Mouse (Mus musculus): ENCODE data around the gene Smdt1. TPM values are rescaled to one million over a fixed set of nuclear protein-coding genes. Genes with fewer than 3 reads are reported as not detected.

Smdt1 gene
- polyA plus RNA-seq, 1 experiment = 481 TPM

- Histone ChIP-seq H3K4me3 (ENCODE audit: insufficient read depth, poor library complexity, severe bottlenecking) (no peak overlapping the region), H3K27me3 (ENCODE audit: control insufficient read depth, insufficient read depth, insufficient read length) (no peaks in the 10 kb centered on the region), H3K36me3 (ENCODE audit: control insufficient read depth, insufficient read depth) (peaks cover 40% of the 10 kb centered on the region), H3K79me3 (ENCODE audit: low read depth) (peaks cover 29% of the 10 kb centered on the region), H3K79me2 (ENCODE audit: control insufficient read depth, insufficient read depth) (peaks cover 54% of the 10 kb centered on the region), H3ac (ENCODE audit: control insufficient read depth, insufficient read length, low read depth) (no peak overlapping the region)
- TF ChIP-seq CTCF (IDR thresholded peaks at IDR 0.05; ENCODE audit: control insufficient read depth, insufficient read depth, insufficient read length) (no peak), MYOD1 (IDR thresholded peaks at IDR 0.05; ENCODE audit: control insufficient read depth, insufficient read length, low read depth) (no peak), MYOG (IDR thresholded peaks at IDR 0.05; ENCODE audit: control insufficient read depth, extremely low read depth, insufficient read length) (no peak), USF1 (IDR thresholded peaks at IDR 0.05; ENCODE audit: low read depth) (no peak), CEBPB (IDR thresholded peaks at IDR 0.05; ENCODE audit: low read depth) (no peak), FOSL1 (IDR thresholded peaks at IDR 0.05; ENCODE audit: insufficient read depth, low read length, poor library complexity, severe bottlenecking) (no peak), MAX (IDR thresholded peaks at IDR 0.05) (no peak)
Observed at GRCm38 (mm10) chr15:82347852-82348251, 9.1 kb downstream of the Smdt1 start.

- TF ChIP-seq CTCF (IDR thresholded peaks at IDR 0.05; ENCODE audit: control insufficient read depth, insufficient read depth, insufficient read length) (no peak), MYOD1 (IDR thresholded peaks at IDR 0.05; ENCODE audit: control insufficient read depth, insufficient read length, low read depth) (no peak), MYOG (IDR thresholded peaks at IDR 0.05; ENCODE audit: control insufficient read depth, extremely low read depth, insufficient read length) (no peak), FOSL1 (IDR thresholded peaks at IDR 0.05; ENCODE audit: insufficient read depth, low read length, poor library complexity, severe bottlenecking) (no peak), MAX (IDR thresholded peaks at IDR 0.05) (no peak), CEBPB (IDR thresholded peaks at IDR 0.05; ENCODE audit: low read depth) (no peak), USF1 (IDR thresholded peaks at IDR 0.05; ENCODE audit: low read depth) (no peak)
- Histone ChIP-seq H3ac (ENCODE audit: control insufficient read depth, insufficient read length, low read depth) (no peak overlapping the region), H3K79me2 (ENCODE audit: control insufficient read depth, insufficient read depth) (peaks cover 60% of the 10 kb centered on the region), H3K27me3 (ENCODE audit: control insufficient read depth, insufficient read depth, insufficient read length) (no peaks in the 10 kb centered on the region), H3K36me3 (ENCODE audit: control insufficient read depth, insufficient read depth) (peaks cover 40% of the 10 kb centered on the region), H3K79me3 (ENCODE audit: low read depth) (peaks cover 35% of the 10 kb centered on the region), H3K4me3 (ENCODE audit: insufficient read depth, poor library complexity, severe bottlenecking) (no peak overlapping the region)
Observed at GRCm38 (mm10) chr15:82348258-82348998, 9.7 kb downstream of the Smdt1 start.

- peaks cover 65% of the 10 kb centered on the region for H3K79me2 ChIP-seq (ENCODE audit: control insufficient read depth, insufficient read depth)
- TF ChIP-seq CTCF (IDR thresholded peaks at IDR 0.05; ENCODE audit: control insufficient read depth, insufficient read depth, insufficient read length) = no peak
- H3K4me3 ChIP-seq (ENCODE audit: insufficient read depth, poor library complexity, severe bottlenecking) = no peak overlapping the region
- no peaks in the 10 kb centered on the region for H3K27me3 ChIP-seq (ENCODE audit: control insufficient read depth, insufficient read depth, insufficient read length)
- peaks cover 40% of the 10 kb centered on the region for H3K36me3 ChIP-seq (ENCODE audit: control insufficient read depth, insufficient read depth)
- H3ac ChIP-seq (ENCODE audit: control insufficient read depth, insufficient read length, low read depth) = no peak overlapping the region
- peaks cover 38% of the 10 kb centered on the region for H3K79me3 ChIP-seq (ENCODE audit: low read depth)
Observed at GRCm38 (mm10) chr15:82348999-82349341, 10.2 kb downstream of the Smdt1 start.

- peaks cover 38% of the 10 kb centered on the region for H3K79me3 ChIP-seq (ENCODE audit: low read depth)
- H3ac ChIP-seq (ENCODE audit: control insufficient read depth, insufficient read length, low read depth) = no peak overlapping the region
- no peaks in the 10 kb centered on the region for H3K27me3 ChIP-seq (ENCODE audit: control insufficient read depth, insufficient read depth, insufficient read length)
- no peak overlapping the region for H3K4me3 ChIP-seq (ENCODE audit: insufficient read depth, poor library complexity, severe bottlenecking)
- H3K79me2 ChIP-seq (ENCODE audit: control insufficient read depth, insufficient read depth) = peaks cover 67% of the 10 kb centered on the region
- no peak for TF ChIP-seq USF1 (IDR thresholded peaks at IDR 0.05; ENCODE audit: low read depth)
- TF ChIP-seq FOSL1 (IDR thresholded peaks at IDR 0.05; ENCODE audit: insufficient read depth, low read length, poor library complexity, severe bottlenecking) = no peak
- no peak for TF ChIP-seq MAX (IDR thresholded peaks at IDR 0.05)
- no peak for TF ChIP-seq CEBPB (IDR thresholded peaks at IDR 0.05; ENCODE audit: low read depth)
- no peak for TF ChIP-seq MYOG (IDR thresholded peaks at IDR 0.05; ENCODE audit: control insufficient read depth, extremely low read depth, insufficient read length)
- TF ChIP-seq CTCF (IDR thresholded peaks at IDR 0.05; ENCODE audit: control insufficient read depth, insufficient read depth, insufficient read length) = no peak
- TF ChIP-seq MYOD1 (IDR thresholded peaks at IDR 0.05; ENCODE audit: control insufficient read depth, insufficient read length, low read depth) = no peak
- peaks cover 40% of the 10 kb centered on the region for H3K36me3 ChIP-seq (ENCODE audit: control insufficient read depth, insufficient read depth)
Observed at GRCm38 (mm10) chr15:82350349-82350748, 11.6 kb downstream of the Smdt1 start.

GRCm38 (mm10) chr15:82351480-82351879, 12.7 kb downstream of the Smdt1 start:
- no peak overlapping the region for H3K4me3 ChIP-seq (ENCODE audit: insufficient read depth, poor library complexity, severe bottlenecking)
- H3K79me3 ChIP-seq (ENCODE audit: low read depth) = peaks cover 37% of the 10 kb centered on the region
- TF ChIP-seq MYOD1 (IDR thresholded peaks at IDR 0.05; ENCODE audit: control insufficient read depth, insufficient read length, low read depth) (no peak), CEBPB (IDR thresholded peaks at IDR 0.05; ENCODE audit: low read depth) (no peak), CTCF (IDR thresholded peaks at IDR 0.05; ENCODE audit: control insufficient read depth, insufficient read depth, insufficient read length) (no peak), MYOG (IDR thresholded peaks at IDR 0.05; ENCODE audit: control insufficient read depth, extremely low read depth, insufficient read length) (no peak), MAX (IDR thresholded peaks at IDR 0.05) (no peak), USF1 (IDR thresholded peaks at IDR 0.05; ENCODE audit: low read depth) (no peak), FOSL1 (IDR thresholded peaks at IDR 0.05; ENCODE audit: insufficient read depth, low read length, poor library complexity, severe bottlenecking) (no peak)
- no peaks in the 10 kb centered on the region for H3K27me3 ChIP-seq (ENCODE audit: control insufficient read depth, insufficient read depth, insufficient read length)
- H3K79me2 ChIP-seq (ENCODE audit: control insufficient read depth, insufficient read depth) = peaks cover 64% of the 10 kb centered on the region
- H3K36me3 ChIP-seq (ENCODE audit: control insufficient read depth, insufficient read depth) = peaks cover 40% of the 10 kb centered on the region
- no peak overlapping the region for H3ac ChIP-seq (ENCODE audit: control insufficient read depth, insufficient read length, low read depth)

Measured in C2C12 (cell line).